15 mouse cellular contexts compared by ENCODE assay signal in genomic region chr2:16491242-16491641, GRCm38 (mm10).
A peak's percentile ranks its signal among the peaks of the same experiment; 100 is the strongest.
DNase-seq lines count a peak whose midpoint lies in the region; ATAC-seq and TF ChIP-seq lines count a peak whose summit lies in the region.
"Had no signal": no experiment of that assay in that cellular context is flagged by ENCODE, and none has a peak within 500 bp of the region (broad histone marks: within the 10 kb centered on the region; RNA-seq: fewer than 3 reads in every experiment).

No protein-coding gene starts in this region.

- no peaks in the 10 kb centered on the region for H3K4me1 ChIP-seq in heart, embryonic 11.5 days (ENCODE audit: control insufficient read depth, insufficient read depth, low read length)
- no peaks in the 10 kb centered on the region for H3K4me1 ChIP-seq in embryonic facial prominence, embryonic 15.5 days
- H3K4me1 ChIP-seq in lung, postnatal 0 days (ENCODE audit: insufficient read depth, low read depth, low read length) = no peaks in the 10 kb centered on the region
- H3K4me1 ChIP-seq: liver, embryonic 12.5 days had no signal

- no peak for TF ChIP-seq CTCF in lung, postnatal 0 days (IDR thresholded peaks at IDR 0.05)

- no peaks in the 10 kb centered on the region for H3K27me3 ChIP-seq in heart, embryonic 11.5 days (ENCODE audit: control insufficient read depth, insufficient read depth, low read length)
- no peaks in the 10 kb centered on the region for H3K27me3 ChIP-seq in embryonic facial prominence, embryonic 15.5 days
- no peaks in the 10 kb centered on the region for H3K27me3 ChIP-seq in lung, postnatal 0 days (replicated peaks; ENCODE audit: insufficient read depth, low read length)
- H3K27me3 ChIP-seq: liver, embryonic 12.5 days had no signal

- no peak for ATAC-seq in heart, embryonic 11.5 days (replicated peaks; ENCODE audit: insufficient number of reproducible peaks, low FRiP score, low TSS enrichment)
- ATAC-seq in embryonic facial prominence, embryonic 15.5 days (ENCODE audit: insufficient number of reproducible peaks, low FRiP score, low TSS enrichment, low read depth) = 0 out of 2 replicates have a peak, but pooled peaks have one; percentile 43
- peak; percentile 72 for ATAC-seq in lung, postnatal 0 days
- ATAC-seq: CD4-positive, CD25-positive, alpha-beta regulatory T cell, adult 4 months; liver, embryonic 12.5 days had no signal

- H3K9me3 ChIP-seq in heart, embryonic 11.5 days (replicated peaks; ENCODE audit: control insufficient read depth, low read length) = no peaks in the 10 kb centered on the region
- no peaks in the 10 kb centered on the region for H3K9me3 ChIP-seq in embryonic facial prominence, embryonic 15.5 days (replicated peaks)
- no peaks in the 10 kb centered on the region for H3K9me3 ChIP-seq in lung, postnatal 0 days (ENCODE audit: low read length)
- H3K9me3 ChIP-seq: liver, embryonic 12.5 days had no signal

- 0 out of 2 replicates have a peak, but pooled peaks have one; percentile 8 for TF ChIP-seq EP300 in lung, postnatal 0 days (IDR thresholded peaks at IDR 0.05)

- H3K4me2 ChIP-seq in heart, embryonic 11.5 days = no peak overlapping the region
- H3K4me2 ChIP-seq in embryonic facial prominence, embryonic 15.5 days (replicated peaks) = no peak overlapping the region
- no peak overlapping the region for H3K4me2 ChIP-seq in lung, postnatal 0 days (replicated peaks; ENCODE audit: low read depth, low read length)
- H3K4me2 ChIP-seq: liver, embryonic 12.5 days had no signal

- no peak overlapping the region for H3K4me3 ChIP-seq in heart, embryonic 11.5 days (ENCODE audit: low read depth, low read length)
- H3K4me3 ChIP-seq in embryonic facial prominence, embryonic 15.5 days (replicated peaks) = no peak overlapping the region
- no peak overlapping the region for H3K4me3 ChIP-seq in lung, postnatal 0 days (ENCODE audit: low read depth, low read length)
- H3K4me3 ChIP-seq: erythroblast, embryonic 14.5 days; left cerebral cortex, adult 2 months; liver, embryonic 12.5 days had no signal

- no peaks in the 10 kb centered on the region for H3K36me3 ChIP-seq in heart, embryonic 11.5 days (ENCODE audit: control insufficient read depth, insufficient read depth, low read length)
- H3K36me3 ChIP-seq in embryonic facial prominence, embryonic 15.5 days = no peaks in the 10 kb centered on the region
- no peaks in the 10 kb centered on the region for H3K36me3 ChIP-seq in lung, postnatal 0 days (ENCODE audit: insufficient read depth, low read length)
- H3K36me3 ChIP-seq: liver, embryonic 12.5 days had no signal

- no peak overlapping the region for H3K9ac ChIP-seq in heart, embryonic 11.5 days (ENCODE audit: low read depth, low read length)
- H3K9ac ChIP-seq in embryonic facial prominence, embryonic 15.5 days = no peak overlapping the region
- no peak overlapping the region for H3K9ac ChIP-seq in lung, postnatal 0 days (replicated peaks; ENCODE audit: low read depth)
- H3K9ac ChIP-seq: liver, embryonic 12.5 days had no signal

- 63% methylated on average over 3 of the region's 3 CpGs for WGBS in heart, embryonic 11.5 days (ENCODE audit: insufficient replicate concordance)
- 64% methylated on average over 3 of the region's 3 CpGs for WGBS in embryonic facial prominence, embryonic 15.5 days
- 41% methylated on average over 3 of the region's 3 CpGs for WGBS in lung, postnatal 0 days

- no peak overlapping the region for H3K27ac ChIP-seq in heart, embryonic 11.5 days (ENCODE audit: low read depth, low read length)
- H3K27ac ChIP-seq in embryonic facial prominence, embryonic 15.5 days (replicated peaks) = no peak overlapping the region
- no peak overlapping the region for H3K27ac ChIP-seq in lung, postnatal 0 days (ENCODE audit: low read length)
- H3K27ac ChIP-seq: left cerebral cortex, adult 2 months; liver, embryonic 12.5 days had no signal

- peak; percentile 12 to 27 for DNase-seq in heart, adult 18-20 months
- DNase-seq in 416B (ENCODE audit: low read depth) = peak; percentile 91
- peak; percentile 77 for DNase-seq in lung, postnatal 0 days (ENCODE audit: low spot score)
- DNase-seq in spleen, postnatal 4 days (ENCODE audit: low spot score in 2 of 2) = no peak
- no peak for DNase-seq in spleen, postnatal 14 days (ENCODE audit: low spot score in 2 of 2)
- DNase-seq in embryo, embryonic 10.5 days (ENCODE audit: low spot score) = no peak
- DNase-seq: cerebellum, postnatal 36 days; right cerebral cortex, postnatal 14 days; thymus, postnatal 25 days had no signal

Comparison
In these comparisons a context has a peak if more than half of its experiments do, and no peak if none do; other contexts are left out.
1. DNase-seq: peak in heart, adult 18-20 months (2 of 2), 416B (single experiment) and lung, postnatal 0 days (single experiment); none in spleen, postnatal 4 days (0 of 2), spleen, postnatal 14 days (0 of 2) and embryo, embryonic 10.5 days (single experiment).